Mouse (Mus musculus) liver, postnatal 0 days (tissue): Measurements from ENCODE around the gene Gm21897.

Experiments used
- CTCF ChIP-seq: sonication (generic); IDR thresholded peaks from 2 replicates; pipeline ENCODE4 v1.5.1; 2016; ENCODE audit warnings: antibody characterized with exemption, low read depth
- EP300 ChIP-seq: IDR thresholded peaks from 2 replicates; pipeline ENCODE4 v1.6.1; 2016; ENCODE audit warnings: antibody characterized with exemption, low read depth, mild to moderate bottlenecking

DNA sequence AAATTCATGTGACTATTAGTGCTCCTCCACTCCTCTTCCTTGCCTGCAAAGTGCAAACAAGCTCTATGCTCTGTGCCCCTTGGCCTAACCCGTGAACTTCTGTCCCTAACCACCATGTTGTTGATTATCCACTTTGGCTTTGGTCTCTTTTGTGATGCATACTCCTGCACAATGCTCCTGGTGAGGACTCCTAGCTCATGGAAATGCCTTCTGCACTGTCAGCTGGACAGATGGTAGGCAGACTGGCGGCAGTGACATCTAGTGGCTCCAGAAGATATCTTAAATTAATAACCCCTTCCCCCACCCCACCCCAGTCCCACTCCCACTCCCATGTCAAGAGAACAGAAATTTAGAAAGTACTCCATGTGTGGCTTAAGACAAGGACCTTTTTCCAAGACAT lies 35.1 kb downstream of the Gm21897 start:
- TF ChIP-seq CTCF (no peak), EP300 (no peak)
